Mouse (Mus musculus) heart, embryonic 10.5 days (tissue): ENCODE data around the gene Rnf126. TPM values are rescaled to one million over a fixed set of nuclear protein-coding genes. Genes with fewer than 3 reads are reported as not detected.

Experiments
- DNase-seq: peaks from one replicate; pipeline ENCODE4 v3.0.0-alpha.2; 2017; ENCODE audit warnings: low spot score
- H3K27ac ChIP-seq: fragments of 300-500 bp; sonication (generic); 2 replicates; pipeline ENCODE4 v1.5.1; 2016; ENCODE audit warnings: mild to moderate bottlenecking
- H3K27me3 ChIP-seq: fragments of 300-500 bp; sonication (generic); 2 replicates; pipeline ENCODE4 v1.6.1; 2016; ENCODE audit warnings: mild to moderate bottlenecking; ENCODE audit not compliant: poor library complexity, insufficient read depth, severe bottlenecking
- H3K36me3 ChIP-seq: fragments of 300-500 bp; sonication (generic); 2 replicates; pipeline ENCODE4 v1.6.1; 2016; ENCODE audit warnings: mild to moderate bottlenecking, moderate library complexity
- H3K4me1 ChIP-seq: fragments of 300-500 bp; sonication (generic); 2 replicates; pipeline ENCODE4 v1.6.1; 2016; ENCODE audit warnings: mild to moderate bottlenecking
- H3K4me3 ChIP-seq: fragments of 300-500 bp; sonication (generic); 2 replicates; pipeline ENCODE4 v1.5.1; 2016; ENCODE audit warnings: mild to moderate bottlenecking, moderate library complexity
- H3K9me3 ChIP-seq: fragments of 300-500 bp; sonication (generic); 2 replicates; pipeline ENCODE4 v1.6.1; 2016; ENCODE audit warnings: mild to moderate bottlenecking, moderate library complexity
- WGBS: fragments of 180-500 bp; shearing (Covaris S2); methylation state at CpG from one replicate; pipeline ENCODE4 v1.1.7; 2016; 5-methylcytosine and 5-hydroxymethylcytosine counted together
- polyA plus RNA-seq: library from polyadenylated mRNA; unstranded; fragments of >200 nt; fragmentation: Nextera tagmentation; extraction: Ambion mirVana; gene quantifications from 2 replicates; pipeline ENCODE4 v1.2.1, GENCODE M21; 2016

The Rnf126 gene
- polyA plus RNA-seq, 1 experiment from 2014 or later: 113 TPM

- Histone ChIP-seq H3K9me3 (peaks cover 3% of the 10 kb centered on the region; the same call in 1 of the 2 replicates), H3K27ac (no peak overlapping the region), H3K27me3 (peaks cover 63% of the 10 kb centered on the region), H3K4me1 (peaks cover 45% of the 10 kb centered on the region), H3K36me3 (peaks cover 22% of the 10 kb centered on the region), H3K4me3 (no peak overlapping the region)
- DNase-seq: no peak
- WGBS: 63% methylated on average over 4 of the region's 4 CpGs
These were observed 51.8 kb downstream of the Rnf126 start for GRCm38 (mm10) chr10:79714996-79715395.

GRCm38 (mm10) chr10:79713163-79713562, 53.6 kb downstream of the Rnf126 start:
- 42% methylated on average over 1 of the region's 1 CpGs for WGBS
- Histone ChIP-seq H3K27ac (no peak overlapping the region), H3K4me3 (no peak overlapping the region), H3K9me3 (peaks cover 3% of the 10 kb centered on the region; the same call in 1 of the 2 replicates), H3K4me1 (peaks cover 64% of the 10 kb centered on the region), H3K36me3 (peaks cover 40% of the 10 kb centered on the region), H3K27me3 (peaks cover 45% of the 10 kb centered on the region)
- peak; percentile 77 for DNase-seq

- DNase-seq: peak; percentile 95
- no peak overlapping the region for H3K4me3 ChIP-seq
- WGBS: 16% methylated on average over 4 of the region's 6 CpGs
- peaks cover 39% of the 10 kb centered on the region for H3K27me3 ChIP-seq
- H3K36me3 ChIP-seq: peaks cover 45% of the 10 kb centered on the region
- peaks cover 3% of the 10 kb centered on the region; the same call in 1 of the 2 replicates for H3K9me3 ChIP-seq
- peaks cover 64% of the 10 kb centered on the region for H3K4me1 ChIP-seq
- H3K27ac ChIP-seq: no peak overlapping the region
These were observed 54.1 kb downstream of the Rnf126 start for GRCm38 (mm10) chr10:79712499-79713126.

- Histone ChIP-seq H3K9me3 (peaks cover 3% of the 10 kb centered on the region; the same call in 1 of the 2 replicates), H3K27ac (no peak overlapping the region), H3K36me3 (peaks cover 51% of the 10 kb centered on the region), H3K4me1 (peaks cover 64% of the 10 kb centered on the region), H3K4me3 (no peak overlapping the region), H3K27me3 (peaks cover 33% of the 10 kb centered on the region)
- 76% methylated on average over 1 of the region's 1 CpGs for WGBS
- DNase-seq: no peak
These were observed 54.7 kb downstream of the Rnf126 start for GRCm38 (mm10) chr10:79712029-79712428.

GRCm38 (mm10) chr10:79709307-79709706, 57.4 kb downstream of the Rnf126 start:
- 18% methylated on average over 7 of the region's 7 CpGs for WGBS
- Histone ChIP-seq H3K4me3 (peak overlapping the region; percentile 22), H3K27me3 (peaks cover 7% of the 10 kb centered on the region; the same call in 1 of the 2 replicates), H3K27ac (peak overlapping the region; percentile 54), H3K4me1 (peaks cover 75% of the 10 kb centered on the region), H3K9me3 (no peaks in the 10 kb centered on the region), H3K36me3 (peaks cover 62% of the 10 kb centered on the region)
- DNase-seq: peak; percentile 94

GRCm38 (mm10) chr10:79708668-79709067, 58.1 kb downstream of the Rnf126 start:
- DNase-seq: no peak
- WGBS: 85% methylated on average over 21 of the region's 21 CpGs
- peak overlapping the region; percentile 22 for H3K4me3 ChIP-seq
- H3K36me3 ChIP-seq: peaks cover 62% of the 10 kb centered on the region
- peak overlapping the region; percentile 54 for H3K27ac ChIP-seq
- H3K27me3 ChIP-seq: peaks cover under 1% of the 10 kb centered on the region; the same call in 1 of the 2 replicates
- no peaks in the 10 kb centered on the region for H3K9me3 ChIP-seq
- H3K4me1 ChIP-seq: peaks cover 76% of the 10 kb centered on the region

Other genes with a start within 250 kb of the Rnf126 start
- gene Plpp2, start 233.2 kb downstream of the Rnf126 start, polyA plus RNA-seq: 16.8 and 24.1 TPM in 2 replicates
- 46.6 and 53.9 TPM in 2 replicates for gene Mier2, start 211.8 kb downstream of the Rnf126 start, polyA plus RNA-seq
- gene Theg, start 179.6 kb downstream of the Rnf126 start, polyA plus RNA-seq: not detected in 2 replicates
- not detected in 2 replicates for gene C2cd4c, start 152.9 kb downstream of the Rnf126 start, polyA plus RNA-seq
- gene Shc2, start 129.0 kb downstream of the Rnf126 start, polyA plus RNA-seq: 2.7 and 6.3 TPM in 2 replicates
- gene Odf3l2, start 121.2 kb downstream of the Rnf126 start, polyA plus RNA-seq: not detected in 2 replicates
- 0.38 and 1.3 TPM in 2 replicates for gene Madcam1, start 102.4 kb downstream of the Rnf126 start, polyA plus RNA-seq
- 52.3 and 59.4 TPM in 2 replicates for gene Tpgs1, start 97.6 kb downstream of the Rnf126 start, polyA plus RNA-seq
- gene Cdc34, start 84.8 kb downstream of the Rnf126 start, polyA plus RNA-seq: 188 and 215 TPM in 2 replicates
- 0.46 and 0.54 TPM in 2 replicates for gene Gzmm, start 77.9 kb downstream of the Rnf126 start, polyA plus RNA-seq
- 1,251 and 1,319 TPM in 2 replicates for gene Bsg, start 62.5 kb downstream of the Rnf126 start, polyA plus RNA-seq
- not detected in 2 replicates for gene Hcn2, start 50.3 kb downstream of the Rnf126 start, polyA plus RNA-seq
- 39.8 and 42.5 TPM in 2 replicates for gene Polrmt, start 20.4 kb downstream of the Rnf126 start, polyA plus RNA-seq
- gene Fgf22, start 11.9 kb downstream of the Rnf126 start, polyA plus RNA-seq: 0.11 and 0.16 TPM in 2 replicates
- gene Fstl3, start 10.3 kb upstream of the Rnf126 start, polyA plus RNA-seq: 7.9 and 8.0 TPM in 2 replicates
- gene Prss57, start 24.0 kb upstream of the Rnf126 start, polyA plus RNA-seq: not detected in 2 replicates
- 80.7 and 83.1 TPM in 2 replicates for gene Palm, start 26.6 kb upstream of the Rnf126 start, polyA plus RNA-seq
- 0.21 and 0.82 TPM in 2 replicates for gene Misp, start 54.0 kb upstream of the Rnf126 start, polyA plus RNA-seq
- gene Ptbp1, start 87.5 kb upstream of the Rnf126 start, polyA plus RNA-seq: 174 and 264 TPM in 2 replicates
- gene Prtn3, start 107.5 kb upstream of the Rnf126 start, polyA plus RNA-seq: 2.4 and 7.8 TPM in 2 replicates
- 16.2 and 36.9 TPM in 2 replicates for gene Plppr3, start 107.7 kb upstream of the Rnf126 start, polyA plus RNA-seq
- 0.14 and 0.15 TPM in 2 replicates for gene Elane, start 119.3 kb upstream of the Rnf126 start, polyA plus RNA-seq
- not detected in 2 replicates for gene Cfd, start 123.9 kb upstream of the Rnf126 start, polyA plus RNA-seq
- gene Med16, start 142.0 kb upstream of the Rnf126 start, polyA plus RNA-seq: 51.9 and 54.4 TPM in 2 replicates
- 1.4 and 4.0 TPM in 2 replicates for gene Gm26602, start 143.9 kb upstream of the Rnf126 start, polyA plus RNA-seq
- gene Kiss1r, start 150.0 kb upstream of the Rnf126 start, polyA plus RNA-seq: 0.31 and 0.33 TPM in 2 replicates
- gene R3hdm4, start 154.3 kb upstream of the Rnf126 start, polyA plus RNA-seq: 88.7 and 96.0 TPM in 2 replicates
- 12.5 and 16.4 TPM in 2 replicates for gene Arid3a, start 160.1 kb upstream of the Rnf126 start, polyA plus RNA-seq
- gene Wdr18, start 193.2 kb upstream of the Rnf126 start, polyA plus RNA-seq: 127 and 155 TPM in 2 replicates
- gene Grin3b, start 203.8 kb upstream of the Rnf126 start, polyA plus RNA-seq: 0.30 and 0.34 TPM in 2 replicates
- 12.7 and 16.4 TPM in 2 replicates for gene Tmem259, start 217.4 kb upstream of the Rnf126 start, polyA plus RNA-seq
- 408 and 456 TPM in 2 replicates for gene Cnn2, start 221.6 kb upstream of the Rnf126 start, polyA plus RNA-seq
- gene Abca7, start 229.5 kb upstream of the Rnf126 start, polyA plus RNA-seq: 2.8 and 4.1 TPM in 2 replicates
- 12.0 and 16.7 TPM in 2 replicates for gene Arhgap45, start 249.7 kb upstream of the Rnf126 start, polyA plus RNA-seq